Mouse (Mus musculus): ENCODE measurements around the gene Col8a2.

Gene Col8a2

DNA sequence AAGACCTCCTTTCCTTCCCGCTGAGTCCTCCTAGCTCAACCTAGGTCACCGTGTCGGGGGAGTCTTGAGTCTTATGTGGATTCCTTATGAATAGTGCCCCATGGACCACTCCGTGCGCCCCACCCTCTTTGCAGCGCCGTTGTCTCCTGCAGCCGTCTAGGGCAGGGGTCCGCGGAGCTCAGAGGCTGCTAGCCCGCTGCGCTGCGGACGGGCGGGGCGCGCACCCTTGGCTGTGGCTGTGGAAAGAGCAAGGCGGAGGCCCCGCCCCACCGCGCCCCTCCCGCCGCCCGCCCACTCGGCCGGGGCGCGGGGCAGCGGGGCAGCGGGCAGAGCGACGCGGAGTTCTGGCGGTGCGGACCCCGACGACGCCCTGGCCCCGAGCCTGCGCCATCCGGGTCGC lies at the start of gene Col8a2:
Gene Col8a2, plus strand, starts transcription at position 302 of the 400 bp plus-strand sequence.
- in situ Hi-C loops (cut with MboI, MseI) = no loop called here

DNA sequence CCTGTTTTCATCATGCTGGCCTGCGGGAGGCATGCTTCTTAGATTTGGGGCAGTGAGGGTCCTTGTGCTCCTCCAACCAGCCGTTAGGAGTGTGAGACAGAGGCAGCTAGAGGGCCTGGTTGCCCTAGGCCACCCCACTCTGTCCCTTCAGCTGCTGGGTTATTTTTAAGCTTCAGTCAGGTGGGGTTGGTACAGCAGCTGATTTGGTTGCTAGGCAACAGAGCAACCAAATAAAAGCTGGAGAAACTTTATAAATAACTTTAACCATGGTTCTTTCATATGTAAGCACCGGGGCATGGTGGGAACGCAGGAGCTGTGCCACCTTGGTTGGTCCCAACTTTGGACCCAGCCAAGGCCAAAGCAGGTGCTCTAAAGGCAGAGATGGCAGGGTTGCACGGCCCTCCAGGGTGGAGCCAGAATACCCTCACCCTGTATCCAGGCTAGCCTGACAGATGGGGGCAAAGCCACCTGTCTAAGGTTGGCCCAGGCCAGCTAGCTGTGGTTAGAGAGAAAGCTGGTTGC lies 48.8 kb upstream of the Col8a2 start:
- in situ Hi-C loops (cut with MboI, MseI) = no loop called here

GRCm38 (mm10) chr4:126239862-126240475 lies 46.6 kb upstream of the Col8a2 start:
- in situ Hi-C loops (cut with MboI, MseI) = no loop called here

DNA sequence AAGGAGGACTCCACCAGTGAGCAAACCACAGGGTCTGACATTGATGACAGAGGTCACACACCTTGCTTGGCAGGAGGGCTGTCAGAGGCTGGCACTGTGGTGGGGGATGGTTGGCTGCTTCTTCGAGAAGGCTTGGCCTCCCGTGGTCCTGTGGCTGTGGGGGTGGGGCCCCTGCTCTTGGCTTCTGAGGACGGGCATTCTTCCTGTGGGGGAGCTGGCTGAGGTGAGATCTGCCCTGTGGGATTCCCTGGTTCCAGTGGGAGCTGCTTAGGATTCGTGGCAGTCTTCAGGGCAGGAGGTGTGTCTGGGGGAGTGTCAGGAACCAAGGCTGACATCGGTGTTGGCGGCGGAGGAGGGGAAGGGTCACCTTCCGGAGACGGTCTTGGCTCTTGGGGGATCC lies 44.6 kb upstream of the Col8a2 start:
- in situ Hi-C loops (cut with MboI, MseI) = no loop called here

DNA sequence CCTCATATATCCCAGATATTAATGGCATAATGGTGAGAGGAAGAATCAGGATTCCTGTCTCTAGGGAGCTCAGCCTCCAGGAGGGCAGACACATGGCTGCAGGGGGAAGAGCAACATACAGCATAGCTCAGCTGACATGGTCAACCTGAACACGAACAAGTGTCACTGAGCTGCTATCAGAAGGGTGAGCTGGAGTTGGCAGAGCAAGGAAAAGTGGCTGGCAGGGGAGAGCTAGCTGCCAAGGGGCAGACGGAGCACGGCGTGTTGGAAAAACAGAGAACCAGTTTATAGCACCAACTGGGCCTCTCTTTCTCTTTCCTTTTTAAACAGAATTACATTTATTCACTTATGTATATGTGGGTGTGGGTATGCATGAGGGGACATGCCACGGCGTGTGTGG lies 44.1 kb upstream of the Col8a2 start:
- in situ Hi-C loops (cut with MboI, MseI) = no loop called here

GRCm38 (mm10) chr4:126246202-126246889 lies 40.2 kb upstream of the Col8a2 start:
- in situ Hi-C loops (cut with MboI, MseI) = no loop called here

GRCm38 (mm10) chr4:126248261-126248868 lies 38.2 kb upstream of the Col8a2 start:
- in situ Hi-C loops (cut with MboI, MseI) = no loop called here

- in situ Hi-C loops (cut with MboI, MseI) = loop anchor here (10.0 kb wide), 1 partner anchor 46 kb away; the partner anchor contains the start of gene Thrap3
These were observed 35.9 kb upstream of the Col8a2 start for GRCm38 (mm10) chr4:126250659-126251058.

GRCm38 (mm10) chr4:126251655-126252254 lies 34.8 kb upstream of the Col8a2 start:
- in situ Hi-C loops (cut with MboI, MseI) = loop anchor here (10.0 kb wide), 1 partner anchor 47 kb away; the partner anchor contains the start of gene Thrap3

DNA sequence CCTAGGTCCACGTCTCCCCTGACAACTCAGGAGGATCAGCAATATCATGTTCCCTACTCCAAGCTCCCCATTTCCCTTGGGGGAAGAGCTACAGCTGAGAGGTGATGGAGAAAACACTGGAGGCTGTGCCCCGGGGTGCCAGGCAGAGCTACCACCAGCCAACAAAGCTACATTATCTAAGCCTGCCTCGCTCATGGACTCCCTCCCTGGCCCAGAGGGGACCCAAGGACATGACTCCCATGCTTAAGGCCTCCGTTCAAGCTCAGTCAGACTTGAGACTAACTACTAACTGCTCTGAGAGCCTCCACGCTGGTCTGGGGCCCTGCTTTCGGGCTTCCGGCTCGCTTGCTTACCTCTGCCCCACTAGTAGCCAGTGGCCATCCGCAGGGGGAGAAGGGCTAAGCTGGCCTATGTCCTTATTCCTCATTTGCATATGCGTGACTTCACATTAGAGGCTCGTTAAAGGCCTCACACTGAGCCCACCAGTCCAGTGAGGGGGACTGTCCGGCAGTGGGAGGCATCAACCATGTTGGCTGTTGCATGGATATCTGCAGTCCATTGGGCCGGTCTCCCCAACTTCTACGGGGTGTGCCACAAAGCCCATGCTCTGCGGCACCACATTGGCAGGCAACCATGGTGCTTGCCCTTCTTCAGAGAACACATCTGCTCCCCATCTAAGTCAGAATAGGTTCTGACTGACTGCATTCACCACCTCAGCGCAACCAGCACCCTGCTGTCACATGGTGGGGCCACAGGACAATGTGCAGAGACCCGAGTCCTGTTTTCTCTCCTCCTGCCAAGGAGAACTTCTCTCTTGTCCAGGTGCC lies 34.0 kb upstream of the Col8a2 start:
- in situ Hi-C loops (cut with MboI, MseI) = loop anchor here (10.0 kb wide), 1 partner anchor 48 kb away; the partner anchor contains the start of gene Thrap3

DNA sequence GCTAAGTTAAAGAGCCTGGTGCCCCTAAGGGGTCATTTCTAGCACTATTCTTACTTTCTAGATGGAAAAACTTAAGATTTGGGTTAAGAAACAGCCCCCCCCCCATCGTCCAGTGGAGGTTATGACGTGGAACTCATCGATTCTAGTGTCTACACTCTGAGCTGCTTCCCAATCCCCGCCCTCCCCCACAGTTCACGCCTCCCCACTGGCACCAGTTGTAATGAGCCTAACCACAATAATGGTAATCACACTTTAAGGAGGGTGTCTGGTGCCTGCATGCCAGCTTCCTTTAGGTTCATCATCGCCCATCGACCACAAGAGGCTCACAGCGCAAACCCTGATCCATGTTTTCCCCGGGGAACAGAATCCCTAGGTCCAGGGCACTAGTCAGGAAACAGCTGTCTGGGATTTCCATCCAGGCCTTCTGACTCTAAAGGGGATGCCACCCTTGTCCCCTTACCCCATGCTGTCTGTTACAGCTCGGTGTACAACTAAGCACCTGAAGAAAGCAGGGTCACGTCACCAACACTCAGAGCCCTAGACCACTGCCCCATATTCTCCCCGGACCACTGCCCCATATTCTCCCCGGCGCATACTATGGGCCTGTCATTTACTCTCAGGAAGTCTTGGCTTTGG lies 32.8 kb upstream of the Col8a2 start:
- in situ Hi-C loops (cut with MboI, MseI) = loop anchor here (10.0 kb wide), 1 partner anchor 49 kb away; the partner anchor contains the start of gene Thrap3

DNA sequence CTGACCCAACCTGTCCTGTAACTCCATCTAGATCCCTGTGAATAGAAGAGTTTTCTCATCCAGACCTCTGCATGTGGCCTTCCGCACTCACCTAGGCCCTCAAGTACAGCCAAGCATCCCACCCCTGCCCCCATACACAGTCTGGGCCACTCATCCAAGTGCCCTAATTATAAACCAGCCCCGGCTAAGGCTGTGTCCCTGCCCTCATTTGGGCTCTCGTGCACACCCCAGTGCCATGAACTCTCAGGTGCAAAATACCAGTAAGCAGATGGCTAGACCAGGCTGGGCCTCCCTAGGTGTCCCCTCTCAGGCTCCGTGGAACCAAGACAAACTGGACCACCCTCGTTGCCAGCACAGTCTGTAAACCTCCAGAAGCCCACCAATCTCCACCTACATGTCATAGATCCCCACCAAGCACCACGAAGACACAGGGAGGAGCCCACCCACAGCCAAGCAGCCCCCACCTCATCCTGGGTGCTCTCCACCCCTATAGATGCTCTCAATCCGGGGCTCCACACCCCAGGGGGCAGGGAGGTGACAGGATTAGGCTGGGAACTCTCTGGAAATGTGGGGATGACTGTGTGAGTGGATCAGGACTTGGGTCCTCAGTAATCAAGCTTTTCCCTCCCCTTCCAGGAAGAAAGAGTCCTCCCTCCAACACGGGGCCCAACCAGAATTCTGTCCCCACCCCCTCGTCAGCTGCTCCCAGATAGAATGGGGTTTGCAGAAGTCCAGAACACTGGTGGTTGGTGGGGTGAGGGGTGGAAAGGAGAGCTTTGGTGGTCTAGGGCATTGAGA lies 32.1 kb upstream of the Col8a2 start:
- in situ Hi-C loops (cut with MboI, MseI) = loop anchor here (10.0 kb wide), 1 partner anchor 50 kb away; the partner anchor contains the start of gene Thrap3

GRCm38 (mm10) chr4:126255113-126256001 lies 31.2 kb upstream of the Col8a2 start:
- in situ Hi-C loops (cut with MboI, MseI) = loop anchor here (10.0 kb wide), 1 partner anchor 51 kb away; the partner anchor contains the start of gene Thrap3

DNA sequence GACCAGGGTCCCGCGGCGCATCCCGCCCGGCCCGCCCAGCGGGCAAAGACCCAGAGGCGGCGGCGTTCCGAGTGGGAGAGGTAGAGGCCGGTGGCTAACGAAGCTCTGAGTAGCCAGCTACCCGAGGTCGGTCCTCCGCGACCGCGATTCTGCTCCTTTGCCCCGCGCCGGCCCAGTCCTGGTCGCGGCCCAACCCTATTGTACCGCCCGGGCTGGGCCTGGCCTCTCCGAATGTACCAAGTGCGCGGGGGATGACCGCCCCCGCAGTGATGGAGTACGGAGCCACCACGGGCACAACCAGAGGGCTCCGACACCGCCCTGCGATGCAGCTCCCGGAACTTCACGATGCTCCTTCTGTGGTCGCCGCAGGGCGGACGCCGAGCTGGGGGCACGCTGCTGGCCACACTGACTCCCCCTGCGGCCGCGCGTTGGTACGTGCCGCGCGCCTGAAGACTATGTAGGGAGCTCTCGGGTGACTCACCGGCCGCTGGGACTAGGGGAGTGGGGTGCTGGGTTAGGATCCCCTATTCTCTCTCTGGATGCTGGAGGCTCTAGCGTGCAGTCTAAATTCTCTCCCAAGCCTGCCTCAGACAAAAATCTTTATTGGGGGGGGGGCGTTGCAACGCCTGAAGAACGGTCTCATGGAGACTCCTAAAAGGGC lies 30.3 kb upstream of the Col8a2 start, which contains the start of gene Map7d1:
Gene Map7d1, minus strand, starts transcription at position 213 of the 661 bp plus-strand sequence.
- in situ Hi-C loops (cut with MboI, MseI) = loop anchor here (10.0 kb wide), 1 partner anchor 51 kb away; the partner anchor contains the start of gene Thrap3

DNA sequence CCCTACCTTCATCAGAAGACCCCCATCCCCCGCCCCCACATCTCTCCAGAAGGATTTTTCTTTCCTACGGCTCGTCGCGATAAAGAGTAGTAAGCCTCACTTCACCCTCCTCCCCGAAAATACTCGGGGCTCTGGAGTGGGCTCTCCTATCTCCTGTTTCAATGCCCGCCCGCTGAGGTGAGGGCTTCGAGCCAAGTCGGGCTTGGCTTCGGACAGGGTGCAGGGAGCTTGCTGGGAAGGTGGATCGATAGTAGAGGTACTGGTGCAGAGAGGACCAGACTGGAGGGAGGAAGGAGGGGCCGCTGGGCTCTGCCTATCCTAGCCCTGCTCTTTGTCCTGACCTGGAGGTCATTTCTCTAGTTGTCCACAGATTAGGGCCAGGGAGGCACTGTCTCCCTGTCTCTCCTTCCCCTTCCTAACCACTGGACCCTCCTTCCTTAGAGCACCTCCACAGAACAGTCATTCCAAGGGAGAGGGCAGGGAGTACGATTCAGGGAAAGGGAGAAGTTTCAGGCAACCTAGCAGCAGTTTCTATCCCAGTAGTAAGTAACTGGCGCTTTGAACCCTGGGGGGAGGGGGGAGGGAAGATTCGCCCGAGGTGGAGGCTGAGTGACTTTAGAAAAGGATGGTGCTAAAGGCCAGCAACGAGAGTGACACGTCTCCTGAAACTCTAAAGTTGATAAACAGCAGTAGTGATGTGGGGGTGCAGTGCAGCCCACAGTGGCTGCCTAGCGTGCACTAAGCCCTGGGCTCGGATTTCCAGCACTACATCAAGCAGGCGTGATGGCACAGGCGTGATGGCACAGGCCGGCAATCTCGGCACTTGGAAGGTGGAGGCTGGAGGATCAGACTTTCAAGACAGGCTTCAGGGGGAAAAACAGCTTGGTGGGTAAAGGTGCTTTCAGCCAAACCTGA lies 29.4 kb upstream of the Col8a2 start:
- in situ Hi-C loops (cut with MboI, MseI) = loop anchor here (10.0 kb wide), 1 partner anchor 52 kb away; the partner anchor contains the start of gene Thrap3

DNA sequence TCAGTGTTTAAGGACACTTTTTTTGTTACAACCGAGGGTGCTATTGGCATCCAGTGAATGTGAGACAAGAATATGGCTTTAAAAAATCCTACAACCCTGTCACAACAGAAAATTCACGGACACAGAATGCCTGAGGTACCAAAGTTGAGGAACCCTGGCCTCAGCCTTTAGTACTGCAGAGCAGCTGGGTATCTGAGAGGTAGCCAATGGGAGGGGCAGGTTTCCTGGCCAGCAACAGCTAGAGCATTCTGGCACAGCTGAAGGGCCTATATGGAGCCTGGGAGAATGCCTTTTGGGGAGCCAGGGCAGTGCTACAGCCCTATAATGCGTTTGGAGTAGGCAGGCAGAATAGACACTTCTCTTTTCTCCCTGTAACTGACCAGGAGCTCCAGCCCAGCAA lies 27.5 kb upstream of the Col8a2 start:
- in situ Hi-C loops (cut with MboI, MseI) = loop anchor here (10.0 kb wide), 1 partner anchor 54 kb away; the partner anchor contains the start of gene Thrap3

All from T-helper 2 cell (primary cell).